Mouse (Mus musculus): ENCODE data around the gene Pigyl. TPM values are rescaled to one million over a fixed set of nuclear protein-coding genes. Genes with fewer than 3 reads are reported as not detected.

Gene Pigyl
- polyA plus RNA-seq, 1 experiment from 2014 or later: 34.9 TPM

DNA sequence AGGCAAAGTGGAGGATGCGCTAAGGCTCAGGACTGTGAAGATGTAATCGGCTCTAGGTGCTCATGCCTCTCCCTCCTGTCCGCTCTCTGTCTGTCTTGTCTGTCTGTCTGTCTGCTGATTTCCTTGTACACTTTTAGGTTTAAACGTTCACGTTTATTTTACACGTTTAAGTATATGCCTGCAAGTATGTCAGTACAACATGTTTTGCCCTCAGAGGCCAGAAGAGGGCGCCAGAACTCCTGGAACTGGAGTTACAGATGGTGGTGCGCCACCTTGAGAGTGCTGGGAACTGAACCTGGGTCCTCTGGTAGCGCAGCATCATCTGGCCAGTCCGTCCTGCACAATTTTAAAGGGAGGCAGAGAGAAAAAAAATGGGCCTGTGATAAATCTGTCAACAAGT is 10.0 kb downstream of the Pigyl start:
- DNase-seq: no peak
- no peak for ATAC-seq
- WGBS (ENCODE audit: insufficient replicate concordance): 85% methylated on average over 10 of the region's 10 CpGs

DNA sequence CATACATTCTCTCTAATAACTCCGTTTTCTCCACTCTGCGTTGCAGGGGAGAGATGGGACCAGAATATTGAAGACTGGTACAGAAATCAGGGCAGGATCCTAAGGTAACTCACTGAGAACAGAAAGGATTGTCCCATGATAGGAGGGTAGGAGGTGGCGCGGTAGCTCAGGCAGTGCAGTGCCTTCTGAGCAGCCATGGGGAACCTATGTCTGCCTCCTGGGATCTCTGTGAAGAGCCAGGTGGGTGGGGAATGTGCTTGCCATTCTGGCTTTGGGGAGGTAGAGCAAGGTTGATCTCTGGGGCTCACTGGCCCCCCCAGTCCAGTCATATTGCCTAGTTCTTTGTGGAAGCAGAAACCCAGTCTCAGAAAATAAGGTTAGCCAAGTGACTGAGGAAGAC is 11.1 kb downstream of the Pigyl start:
- TF ChIP-seq CTCF (IDR thresholded peaks at IDR 0.05; ENCODE audit: low read depth) (no peak), EP300 (IDR thresholded peaks at IDR 0.05; ENCODE audit: low read depth) (no peak)
- H3K27me3 ChIP-seq (ENCODE audit: insufficient read depth, low read length): no peaks in the 10 kb centered on the region

More for the DNA sequence above, 10.0 kb downstream of the Pigyl start:
- TF ChIP-seq CTCF (IDR thresholded peaks at IDR 0.05; ENCODE audit: low read depth) (0 out of 2 replicates have a peak, but pooled peaks have one; percentile 13), EP300 (IDR thresholded peaks at IDR 0.05; ENCODE audit: low read depth) (no peak)
- Histone ChIP-seq H3K9ac (replicated peaks) (no peak overlapping the region), H3K4me3 (ENCODE audit: low read depth, low read length) (no peak overlapping the region), H3K4me1 (ENCODE audit: insufficient read depth) (peaks cover 7% of the 10 kb centered on the region; the same call in 1 of the 2 replicates), H3K27me3 (ENCODE audit: insufficient read depth, low read length) (no peaks in the 10 kb centered on the region), H3K4me2 (ENCODE audit: low read depth, low read length) (no peak overlapping the region), H3K27ac (ENCODE audit: low read depth) (no peak overlapping the region), H3K36me3 (replicated peaks; ENCODE audit: insufficient read depth, low read length) (no peaks in the 10 kb centered on the region), H3K9me3 (ENCODE audit: low read length) (peaks cover 9% of the 10 kb centered on the region; the same call in 1 of the 2 replicates)

DNA sequence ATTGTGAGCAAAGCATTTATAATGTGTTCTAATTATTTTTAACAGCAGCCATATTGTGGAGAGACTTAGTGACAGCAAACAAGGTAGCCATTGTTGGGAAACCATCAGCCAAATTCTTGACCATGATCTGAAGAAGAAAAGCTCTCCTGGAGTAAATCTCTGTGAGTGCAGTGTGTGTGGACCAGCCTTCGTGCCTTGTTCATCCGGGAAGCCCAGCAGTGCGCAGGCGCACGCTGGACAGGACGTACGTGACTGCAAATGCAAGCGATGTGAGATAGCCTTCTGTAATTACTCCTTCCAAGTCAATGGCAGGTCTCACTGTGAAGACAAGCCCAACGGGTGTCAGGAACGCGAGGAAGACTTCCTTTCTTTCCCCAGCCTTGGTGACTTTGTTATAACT is 12.7 kb downstream of the Pigyl start:
- WGBS (ENCODE audit: insufficient replicate concordance): 84% methylated on average over 11 of the region's 11 CpGs
- H3K9ac ChIP-seq (replicated peaks): no peak overlapping the region
- TF ChIP-seq CTCF (IDR thresholded peaks at IDR 0.05; ENCODE audit: low read depth) (no peak), EP300 (IDR thresholded peaks at IDR 0.05; ENCODE audit: low read depth) (no peak)
- H3K27ac ChIP-seq (ENCODE audit: low read depth): no peak overlapping the region
- H3K4me1 ChIP-seq (ENCODE audit: insufficient read depth): peaks cover 7% of the 10 kb centered on the region; the same call in 1 of the 2 replicates
- no peaks in the 10 kb centered on the region for H3K27me3 ChIP-seq (ENCODE audit: insufficient read depth, low read length)
- H3K4me2 ChIP-seq (ENCODE audit: low read depth, low read length): no peak overlapping the region
- DNase-seq: no peak
- peaks cover 9% of the 10 kb centered on the region; the same call in 1 of the 2 replicates for H3K9me3 ChIP-seq (ENCODE audit: low read length)
- no peaks in the 10 kb centered on the region for H3K36me3 ChIP-seq (replicated peaks; ENCODE audit: insufficient read depth, low read length)
- H3K4me3 ChIP-seq (ENCODE audit: low read depth, low read length): no peak overlapping the region
- no peak for ATAC-seq

More for the DNA sequence above, 11.1 kb downstream of the Pigyl start:
- WGBS (ENCODE audit: insufficient replicate concordance): 92% methylated on average over 4 of the region's 4 CpGs
- Histone ChIP-seq H3K4me2 (ENCODE audit: low read depth, low read length) (no peak overlapping the region), H3K36me3 (replicated peaks; ENCODE audit: insufficient read depth, low read length) (no peaks in the 10 kb centered on the region), H3K27ac (ENCODE audit: low read depth) (no peak overlapping the region), H3K9ac (replicated peaks) (no peak overlapping the region), H3K4me3 (ENCODE audit: low read depth, low read length) (no peak overlapping the region), H3K9me3 (ENCODE audit: low read length) (peaks cover 9% of the 10 kb centered on the region; the same call in 1 of the 2 replicates), H3K4me1 (ENCODE audit: insufficient read depth) (peaks cover 7% of the 10 kb centered on the region; the same call in 1 of the 2 replicates)
- DNase-seq (no peak), ATAC-seq (no peak)

DNA sequence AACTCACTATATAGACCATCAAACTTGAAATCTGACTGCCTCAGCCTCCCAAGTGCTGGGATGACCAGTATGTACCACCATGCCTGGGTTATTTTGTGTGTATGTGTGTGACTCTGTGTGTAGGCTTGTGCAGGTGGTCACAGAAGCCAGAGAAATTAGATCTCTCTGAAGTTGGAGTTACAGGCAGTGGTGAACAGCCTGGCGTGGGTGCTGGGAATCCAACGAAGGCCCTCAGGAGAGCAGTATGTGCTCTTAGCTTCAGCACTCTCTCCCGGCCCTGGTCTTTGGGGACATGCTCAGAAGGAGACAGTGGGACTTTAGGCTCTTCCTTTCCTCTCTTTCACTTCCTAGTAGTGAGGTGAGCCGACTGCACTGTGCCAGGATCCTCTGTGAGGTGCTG is 15.7 kb downstream of the Pigyl start:
- Histone ChIP-seq H3K4me3 (ENCODE audit: low read depth, low read length) (no peak overlapping the region), H3K27ac (ENCODE audit: low read depth) (no peak overlapping the region), H3K9me3 (ENCODE audit: low read length) (peaks cover 7% of the 10 kb centered on the region; the same call in 1 of the 2 replicates), H3K4me2 (ENCODE audit: low read depth, low read length) (no peak overlapping the region), H3K4me1 (ENCODE audit: insufficient read depth) (no peaks in the 10 kb centered on the region), H3K9ac (replicated peaks) (no peak overlapping the region), H3K36me3 (replicated peaks; ENCODE audit: insufficient read depth, low read length) (no peaks in the 10 kb centered on the region), H3K27me3 (ENCODE audit: insufficient read depth, low read length) (no peaks in the 10 kb centered on the region)
- DNase-seq: no peak
- TF ChIP-seq EP300 (IDR thresholded peaks at IDR 0.05; ENCODE audit: low read depth): no peak
- TF ChIP-seq CTCF (IDR thresholded peaks at IDR 0.05; ENCODE audit: low read depth): no peak
- no peak for ATAC-seq
- WGBS (ENCODE audit: insufficient replicate concordance): 79% methylated on average over 4 of the region's 4 CpGs

DNA sequence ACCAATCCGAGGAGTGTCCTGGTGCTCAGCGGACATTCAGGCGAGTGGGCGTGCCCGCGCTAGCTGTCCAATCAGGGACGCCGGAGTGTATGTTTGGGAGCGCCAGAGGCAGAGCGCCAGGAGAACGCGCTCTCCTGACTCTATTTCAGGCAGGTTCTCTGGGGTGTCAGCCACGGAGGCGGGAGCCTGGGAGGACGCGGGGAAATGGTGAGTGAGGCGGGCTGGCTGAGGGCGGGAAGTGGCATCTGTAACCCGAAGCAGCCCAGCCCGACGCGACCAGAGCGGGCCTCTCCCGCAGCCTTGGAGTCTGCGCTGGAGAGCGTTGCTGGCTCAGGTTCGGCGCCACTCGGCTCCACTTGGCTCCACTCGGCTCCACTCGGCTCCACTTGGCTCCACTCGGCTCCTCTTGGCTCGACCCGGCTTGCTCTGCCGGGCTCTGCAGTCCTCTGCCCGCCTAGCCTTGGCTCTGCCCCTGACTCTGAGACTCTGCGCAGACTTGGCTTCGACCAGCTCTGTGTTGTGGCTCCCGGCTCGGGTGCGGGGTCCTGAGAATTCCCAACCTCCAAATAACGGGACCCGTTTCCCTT is 31.5 kb downstream of the Pigyl start, which contains the start of gene Zfp872:
Gene Zfp872, plus strand, starts transcription at position 66 of the 587 bp plus-strand sequence.
- no peaks in the 10 kb centered on the region for H3K4me1 ChIP-seq (ENCODE audit: insufficient read depth)
- DNase-seq: no peak
- H3K27ac ChIP-seq (ENCODE audit: low read depth): no peak within 1 kb of the TSS
- peaks cover 8% of the 10 kb centered on the region for H3K27me3 ChIP-seq (ENCODE audit: insufficient read depth, low read length)
- WGBS (ENCODE audit: insufficient replicate concordance): 12% methylated on average over 42 of the region's 43 CpGs
- H3K9ac ChIP-seq (replicated peaks): no peak within 1 kb of the TSS
- no peak for ATAC-seq
- H3K9me3 ChIP-seq (ENCODE audit: low read length): peaks cover 8% of the 10 kb centered on the region; the same call in 1 of the 2 replicates
- peak within 1 kb of the TSS; percentile 55 for H3K4me2 ChIP-seq (ENCODE audit: low read depth, low read length)
- H3K4me3 ChIP-seq (ENCODE audit: low read depth, low read length): peak within 1 kb of the TSS; percentile 25; the same call in 1 of the 2 replicates
- no peak for TF ChIP-seq CTCF (IDR thresholded peaks at IDR 0.05; ENCODE audit: low read depth)
- TF ChIP-seq EP300 (IDR thresholded peaks at IDR 0.05; ENCODE audit: low read depth): no peak
- no peaks in the 10 kb centered on the region for H3K36me3 ChIP-seq (replicated peaks; ENCODE audit: insufficient read depth, low read length)

DNA sequence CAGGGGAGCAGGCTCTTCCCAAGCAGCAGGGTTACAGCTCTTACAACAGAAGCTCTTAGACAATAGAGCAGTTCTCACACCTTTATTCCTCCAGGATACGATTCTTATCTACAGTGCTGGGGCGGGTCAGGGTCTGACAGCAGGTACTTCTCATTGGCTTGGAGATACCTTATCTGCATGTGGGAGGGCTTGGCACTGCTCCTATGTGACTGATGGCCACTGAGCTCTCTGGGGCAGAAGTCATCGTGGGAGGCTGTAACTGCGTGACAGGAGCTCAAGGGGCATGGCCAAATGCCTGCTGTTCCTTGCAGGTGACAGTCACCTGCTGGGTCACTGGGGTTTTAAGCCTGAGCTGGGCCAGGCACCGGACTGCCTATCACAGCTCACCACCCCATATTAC is 39.8 kb downstream of the Pigyl start:
- H3K27ac ChIP-seq (ENCODE audit: low read depth): no peak overlapping the region
- peak; percentile 73 for ATAC-seq
- H3K9me3 ChIP-seq (ENCODE audit: low read length): peaks cover 23% of the 10 kb centered on the region
- no peak overlapping the region for H3K9ac ChIP-seq (replicated peaks)
- DNase-seq: no peak
- no peak overlapping the region for H3K4me3 ChIP-seq (ENCODE audit: low read depth, low read length)
- TF ChIP-seq EP300 (IDR thresholded peaks at IDR 0.05; ENCODE audit: low read depth): no peak
- no peak for TF ChIP-seq CTCF (IDR thresholded peaks at IDR 0.05; ENCODE audit: low read depth)
- H3K4me2 ChIP-seq (ENCODE audit: low read depth, low read length): no peak overlapping the region
- H3K4me1 ChIP-seq (ENCODE audit: insufficient read depth): no peaks in the 10 kb centered on the region
- 32% methylated on average over 5 of the region's 5 CpGs for WGBS (ENCODE audit: insufficient replicate concordance)
- H3K36me3 ChIP-seq (replicated peaks; ENCODE audit: insufficient read depth, low read length): no peaks in the 10 kb centered on the region
- no peaks in the 10 kb centered on the region for H3K27me3 ChIP-seq (ENCODE audit: insufficient read depth, low read length)

Small RNAs within 50 kb of the gene (microRNA-seq; reads per million reads assigned to microRNA genes)
- not detected for gene Mir7084

Other genes starting within 250 kb of the Pigyl start
- gene Rab3d, start 238.7 kb upstream of the Pigyl start, polyA plus RNA-seq (2015; fragmentation: Nextera tagmentation; extraction: Ambion mirVana): 9.3 and 9.9 TPM in 2 replicates
- gene Ccdc159, start 229.4 kb upstream of the Pigyl start, polyA plus RNA-seq (2015; fragmentation: Nextera tagmentation; extraction: Ambion mirVana): 0.81 and 1.1 TPM in 2 replicates
- 222 and 246 TPM in 2 replicates for gene Tmem205, start 229.3 kb upstream of the Pigyl start, polyA plus RNA-seq (2015; fragmentation: Nextera tagmentation; extraction: Ambion mirVana)
- gene Plppr2, start 219.8 kb upstream of the Pigyl start, polyA plus RNA-seq (2015; fragmentation: Nextera tagmentation; extraction: Ambion mirVana): 0.70 and 1.0 TPM in 2 replicates
- gene Swsap1, start 201.1 kb upstream of the Pigyl start, polyA plus RNA-seq (2015; fragmentation: Nextera tagmentation; extraction: Ambion mirVana): 2.3 and 2.6 TPM in 2 replicates
- gene Epor, start 193.3 kb upstream of the Pigyl start, polyA plus RNA-seq (2015; fragmentation: Nextera tagmentation; extraction: Ambion mirVana): 40.6 and 41.6 TPM in 2 replicates
- 0.14 and 0.32 TPM in 2 replicates for gene Rgl3, start 167.4 kb upstream of the Pigyl start, polyA plus RNA-seq (2015; fragmentation: Nextera tagmentation; extraction: Ambion mirVana)
- gene Ccdc151, start 154.2 kb upstream of the Pigyl start, polyA plus RNA-seq (2015; fragmentation: Nextera tagmentation; extraction: Ambion mirVana): not detected in 2 replicates
- 47.0 and 47.6 TPM in 2 replicates for gene Prkcsh, start 154.0 kb upstream of the Pigyl start, polyA plus RNA-seq (2015; fragmentation: Nextera tagmentation; extraction: Ambion mirVana)
- not detected in 2 replicates for gene Elavl3, start 104.8 kb upstream of the Pigyl start, polyA plus RNA-seq (2015; fragmentation: Nextera tagmentation; extraction: Ambion mirVana)
- gene Gm49318, start 85.6 kb upstream of the Pigyl start, polyA plus RNA-seq (2015; fragmentation: Nextera tagmentation; extraction: Ambion mirVana): not detected in 2 replicates
- gene Zfp653, start 85.5 kb upstream of the Pigyl start, polyA plus RNA-seq (2015; fragmentation: Nextera tagmentation; extraction: Ambion mirVana): 2.6 and 3.1 TPM in 2 replicates
- 18.1 and 18.2 TPM in 2 replicates for gene Ecsit, start 71.4 kb upstream of the Pigyl start, polyA plus RNA-seq (2015; fragmentation: Nextera tagmentation; extraction: Ambion mirVana)
- gene Cnn1, start 57.6 kb upstream of the Pigyl start, polyA plus RNA-seq (2015; fragmentation: Nextera tagmentation; extraction: Ambion mirVana): 0.33 and 0.68 TPM in 2 replicates
- 72.7 and 75.6 TPM in 2 replicates for gene Elof1, start 39.7 kb upstream of the Pigyl start, polyA plus RNA-seq (2015; fragmentation: Nextera tagmentation; extraction: Ambion mirVana)
- gene Acp5, start 21.1 kb upstream of the Pigyl start, polyA plus RNA-seq (2015; fragmentation: Nextera tagmentation; extraction: Ambion mirVana): 102 and 108 TPM in 2 replicates
- 0.04 TPM in 2 replicates for gene Zfp872, start 31.2 kb downstream of the Pigyl start, polyA plus RNA-seq (2015; fragmentation: Nextera tagmentation; extraction: Ambion mirVana)
- gene Zfp809, start 68.9 kb downstream of the Pigyl start, polyA plus RNA-seq (2015; fragmentation: Nextera tagmentation; extraction: Ambion mirVana): 4.2 and 4.4 TPM in 2 replicates
- 0.69 and 0.99 TPM in 2 replicates for gene Zfp599, start 103.0 kb downstream of the Pigyl start, polyA plus RNA-seq (2015; fragmentation: Nextera tagmentation; extraction: Ambion mirVana)
- 4.8 and 4.9 TPM in 2 replicates for gene Zfp810, start 150.8 kb downstream of the Pigyl start, polyA plus RNA-seq (2015; fragmentation: Nextera tagmentation; extraction: Ambion mirVana)
- gene Anln, start 232.3 kb downstream of the Pigyl start, polyA plus RNA-seq (2015; fragmentation: Nextera tagmentation; extraction: Ambion mirVana): 6.9 and 7.2 TPM in 2 replicates

All from liver, postnatal 0 days (tissue).